In genomic region chr9:77383951-77384350, GRCm38 (mm10) we compare ENCODE assay signal across 25 mouse cellular contexts. TPM values are rescaled to one million over a fixed set of nuclear protein-coding genes. Genes with fewer than 3 reads are reported as not detected.
"Had no signal": no experiment of that assay in that cellular context is flagged by ENCODE, and none has a peak within 500 bp of the region (broad histone marks: within the 10 kb centered on the region; RNA-seq: fewer than 3 reads in every experiment).

No protein-coding gene starts in this region.

- H3K4me3 ChIP-seq: gastrocnemius, adult 2 months; heart, adult 2 months; heart, embryonic 12.5 days; hindbrain, embryonic 10.5 days; hindbrain, embryonic 12.5 days; intestine, embryonic 15.5 days; layer of hippocampus, adult 2 months; left cerebral cortex, adult 2 months; limb, embryonic 10.5 days; limb, embryonic 12.5 days; liver, embryonic 13.5 days; liver, embryonic 15.5 days had no signal

- H3K27ac ChIP-seq: gastrocnemius, adult 2 months; heart, adult 2 months; hindbrain, embryonic 10.5 days; hindbrain, embryonic 12.5 days; hindbrain, embryonic 14.5 days; intestine, embryonic 15.5 days; layer of hippocampus, adult 2 months; left cerebral cortex, adult 2 months; limb, embryonic 10.5 days; limb, embryonic 12.5 days; liver, embryonic 13.5 days; liver, embryonic 15.5 days had no signal

- H3K4me1 ChIP-seq: hindbrain, embryonic 10.5 days; hindbrain, embryonic 12.5 days; limb, embryonic 10.5 days; liver, embryonic 13.5 days; liver, embryonic 15.5 days had no signal

- H3K9me3 ChIP-seq: heart, embryonic 12.5 days; hindbrain, embryonic 10.5 days; hindbrain, embryonic 12.5 days; intestine, embryonic 15.5 days; limb, embryonic 10.5 days; limb, embryonic 12.5 days; liver, embryonic 13.5 days; liver, embryonic 15.5 days had no signal

- H3K27me3 ChIP-seq: heart, embryonic 12.5 days; hindbrain, embryonic 12.5 days; intestine, embryonic 15.5 days; limb, embryonic 12.5 days; liver, embryonic 13.5 days; liver, embryonic 15.5 days had no signal

- H3K4me2 ChIP-seq: heart, embryonic 12.5 days; hindbrain, embryonic 12.5 days; hindbrain, embryonic 14.5 days; intestine, embryonic 15.5 days; limb, embryonic 12.5 days; liver, embryonic 11.5 days; liver, embryonic 13.5 days; liver, embryonic 15.5 days had no signal

- H3K9ac ChIP-seq: heart, embryonic 12.5 days; hindbrain, embryonic 12.5 days; hindbrain, embryonic 14.5 days; intestine, embryonic 15.5 days; limb, embryonic 12.5 days; liver, embryonic 13.5 days; liver, embryonic 15.5 days had no signal

- H3K36me3 ChIP-seq: heart, embryonic 12.5 days; hindbrain, embryonic 10.5 days; hindbrain, embryonic 12.5 days; intestine, embryonic 15.5 days; limb, embryonic 10.5 days; limb, embryonic 12.5 days; liver, embryonic 13.5 days; liver, embryonic 15.5 days had no signal

- ATAC-seq: hindbrain, embryonic 16.5 days; inflammation-experienced regulatory T-cells, adult 6 months; intestine, embryonic 15.5 days; intestine, postnatal 0 days had no signal

- DNase-seq: gastrocnemius, adult 2 months; gastrocnemius, postnatal 10 days; gastrocnemius, postnatal 25 days; heart, adult 2 months; heart, postnatal 10 days; heart, postnatal 4 days; kidney, postnatal 4 days; liver; liver, embryonic 13.5 days had no signal

RNA-seq across cellular contexts. Expression of gene Mlip, which starts 31.2 kb away (rescaled TPM):
- total RNA-seq: granulocyte monocyte progenitor cell, adult 5-6 weeks had no signal
- polyA plus RNA-seq: kidney, embryonic 14.5 days; liver, embryonic 13.5 days had no signal
